Mouse (Mus musculus) limb, embryonic 15.5 days (tissue): ENCODE data around the gene Nhlh1. TPM values are rescaled to one million over a fixed set of nuclear protein-coding genes. Genes with fewer than 3 reads are reported as not detected.

Source experiments
- ATAC-seq: fragments of 200-750 bp; cut with Nextera tagmentation; 2 replicates; pipeline ENCODE4 v1.8.0; 2017; ENCODE audit warnings: low read depth, moderate TSS enrichment; ENCODE audit not compliant: insufficient number of reproducible peaks, low FRiP score, low TSS enrichment
- H3K27ac ChIP-seq: fragments of 300-500 bp; sonication (generic); 2 replicates; pipeline ENCODE4 v1.5.1; 2015; ENCODE audit warnings: moderate library complexity, mild to moderate bottlenecking, inconsistent platforms
- H3K27me3 ChIP-seq: fragments of 300-500 bp; sonication (generic); 2 replicates; pipeline ENCODE4 v1.6.1; 2015; ENCODE audit warnings: inconsistent platforms
- H3K36me3 ChIP-seq: fragments of 300-500 bp; sonication (generic); 2 replicates; pipeline ENCODE4 v1.6.1; 2015; ENCODE audit warnings: inconsistent platforms
- H3K4me1 ChIP-seq: fragments of 300-500 bp; sonication (generic); 2 replicates; pipeline ENCODE4 v1.6.1; 2015; ENCODE audit warnings: inconsistent platforms
- H3K4me2 ChIP-seq: fragments of 300-500 bp; sonication (generic); 2 replicates; pipeline ENCODE4 v1.6.1; 2015; ENCODE audit warnings: mild to moderate bottlenecking, inconsistent platforms
- H3K4me3 ChIP-seq: fragments of 300-500 bp; sonication (generic); 2 replicates; pipeline ENCODE4 v1.5.1; 2015; ENCODE audit warnings: mild to moderate bottlenecking, inconsistent platforms
- H3K9ac ChIP-seq: fragments of 300-500 bp; sonication (generic); 2 replicates; pipeline ENCODE4 v1.6.1; 2015; ENCODE audit warnings: inconsistent platforms
- H3K9me3 ChIP-seq: fragments of 300-500 bp; sonication (generic); 2 replicates; pipeline ENCODE4 v1.6.1; 2016; ENCODE audit warnings: inconsistent platforms
- WGBS: fragments of 180-500 bp; shearing (Covaris S2); methylation state at CpG from one replicate; pipeline ENCODE4 v1.1.7; 2015; 5-methylcytosine and 5-hydroxymethylcytosine counted together
- polyA plus RNA-seq: library from polyadenylated mRNA; unstranded; fragments of >200 nt; fragmentation: Nextera tagmentation; extraction: Ambion mirVana; gene quantifications from 2 replicates; pipeline ENCODE4 v1.2.1, GENCODE M21; 2015

The Nhlh1 gene
- 0.05 TPM in 1 of 2 replicates, not detected in the other for polyA plus RNA-seq

DNA sequence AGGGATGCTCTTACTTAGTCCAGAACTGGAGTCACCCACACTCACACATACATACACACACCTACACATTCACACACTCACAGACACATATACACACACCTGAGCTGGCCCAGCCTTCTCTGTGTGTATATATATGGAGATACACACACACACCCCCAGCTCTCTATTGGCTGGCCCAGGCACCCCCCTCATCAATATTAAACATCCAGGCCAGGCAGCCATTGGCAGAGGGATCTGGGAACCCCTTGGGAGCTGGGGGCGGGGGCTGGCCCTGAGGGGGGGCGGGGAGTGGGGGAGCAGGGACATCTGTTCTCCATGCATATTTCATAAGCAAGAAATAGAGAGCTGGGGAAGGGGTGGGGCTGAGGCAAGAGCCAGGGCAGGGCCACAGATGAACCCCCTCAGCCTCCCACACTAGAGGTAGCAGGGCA lies at the start of gene Nhlh1:
Gene Nhlh1 (minus strand): TSS at position 83 of the 431 bp plus-strand sequence.
- 37% methylated on average over 2 of the region's 2 CpGs for WGBS
- no peak; the same call in 1 of the 2 replicates for ATAC-seq
- no peak within 1 kb of the TSS for H3K4me2 ChIP-seq
- no peak within 1 kb of the TSS for H3K4me3 ChIP-seq
- no peak within 1 kb of the TSS for H3K9ac ChIP-seq
- H3K36me3 ChIP-seq = no peaks in the 10 kb centered on the region
- H3K4me1 ChIP-seq = peaks cover 22% of the 10 kb centered on the region
- peaks cover 39% of the 10 kb centered on the region for H3K27me3 ChIP-seq
- no peak within 1 kb of the TSS for H3K27ac ChIP-seq
- H3K9me3 ChIP-seq = no peaks in the 10 kb centered on the region

DNA sequence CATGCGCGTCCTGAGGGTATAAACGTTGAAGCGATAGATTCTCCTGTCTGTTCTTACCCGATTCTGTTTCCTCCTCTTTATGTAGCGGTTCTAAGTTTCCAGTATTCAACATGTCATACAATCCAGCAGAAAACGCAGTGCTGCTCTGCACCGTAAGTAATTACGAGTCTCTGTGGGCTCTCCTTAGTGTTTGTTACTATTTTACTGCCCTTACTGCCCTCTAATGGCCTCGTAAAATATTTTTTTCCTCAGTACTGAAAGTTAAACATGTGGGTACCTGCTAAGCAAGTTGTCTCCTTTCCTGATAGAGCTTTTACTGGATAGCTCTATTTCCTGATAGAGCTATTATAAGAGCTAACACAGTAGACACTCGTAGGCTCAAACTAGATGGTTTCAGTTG lies 47.7 kb upstream of the Nhlh1 start:
- no peaks in the 10 kb centered on the region for H3K27me3 ChIP-seq
- no peak for ATAC-seq
- no peaks in the 10 kb centered on the region for H3K9me3 ChIP-seq
- no peak overlapping the region for H3K4me2 ChIP-seq
- H3K27ac ChIP-seq = no peak overlapping the region
- no peaks in the 10 kb centered on the region for H3K4me1 ChIP-seq
- no peak overlapping the region for H3K4me3 ChIP-seq
- H3K36me3 ChIP-seq = peaks cover 92% of the 10 kb centered on the region
- WGBS = 40% methylated on average over 11 of the region's 11 CpGs
- H3K9ac ChIP-seq = no peak overlapping the region

DNA sequence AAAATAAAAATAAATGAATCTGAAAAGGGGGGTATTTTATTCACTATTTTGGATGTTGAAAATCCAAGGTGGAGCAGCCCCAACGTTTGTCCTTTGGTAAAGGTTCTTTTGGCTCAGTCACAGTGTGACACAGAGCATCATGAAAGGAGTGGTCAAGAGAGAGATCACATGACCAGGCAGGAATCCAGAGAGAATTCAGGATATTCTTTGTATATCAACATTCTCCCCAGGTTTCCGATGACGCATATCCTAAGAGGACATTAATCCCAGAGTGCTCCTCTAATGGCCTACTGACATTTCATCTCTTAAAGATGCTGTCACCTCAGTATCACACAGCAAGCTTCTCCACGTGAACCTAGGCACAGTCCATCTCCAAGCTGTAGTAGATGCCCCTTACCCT lies 46.2 kb upstream of the Nhlh1 start:
- H3K9ac ChIP-seq = no peak overlapping the region
- no peaks in the 10 kb centered on the region for H3K27me3 ChIP-seq
- 89% methylated on average over 4 of the region's 4 CpGs for WGBS
- no peak overlapping the region for H3K4me2 ChIP-seq
- no peak for ATAC-seq
- H3K4me1 ChIP-seq = no peaks in the 10 kb centered on the region
- no peak overlapping the region for H3K4me3 ChIP-seq
- no peak overlapping the region for H3K27ac ChIP-seq
- peaks cover 86% of the 10 kb centered on the region for H3K36me3 ChIP-seq
- no peaks in the 10 kb centered on the region for H3K9me3 ChIP-seq

DNA sequence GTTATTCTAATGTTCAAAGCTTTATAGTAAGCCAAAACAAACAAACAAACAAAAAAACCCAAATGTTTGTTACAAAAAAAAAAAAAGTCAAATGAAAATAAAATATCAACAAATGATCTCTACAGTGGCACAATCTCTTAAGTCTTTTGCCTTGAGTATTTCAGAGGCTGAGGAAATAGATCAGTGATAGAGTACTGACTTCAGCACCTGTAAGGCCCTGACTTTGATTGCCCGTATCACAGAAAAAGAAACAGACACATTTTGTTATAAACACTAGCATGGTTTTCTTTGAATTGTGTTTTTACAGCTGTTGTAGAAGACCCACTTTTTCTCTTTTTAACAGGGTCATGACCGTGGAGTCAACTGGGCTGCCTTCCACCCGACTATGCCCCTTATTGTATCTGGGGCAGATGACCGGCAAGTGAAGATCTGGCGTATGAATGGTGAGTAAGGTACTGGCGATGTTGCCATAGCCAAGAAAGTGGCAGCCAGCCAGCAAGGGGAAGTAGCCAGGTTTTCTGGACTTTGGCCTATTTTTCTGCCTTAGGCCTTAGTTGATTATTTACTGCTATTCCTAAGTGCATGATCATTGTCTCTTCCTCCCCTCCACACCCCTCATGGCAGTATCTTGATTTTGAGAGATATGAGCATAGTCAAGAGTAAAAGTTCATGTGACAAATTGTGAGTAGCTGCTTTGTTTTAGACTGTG lies 42.1 kb upstream of the Nhlh1 start:
- WGBS = 87% methylated on average over 6 of the region's 6 CpGs
- no peak overlapping the region for H3K4me3 ChIP-seq
- no peak for ATAC-seq
- H3K27ac ChIP-seq = no peak overlapping the region
- H3K27me3 ChIP-seq = no peaks in the 10 kb centered on the region
- H3K9ac ChIP-seq = no peak overlapping the region
- no peaks in the 10 kb centered on the region for H3K9me3 ChIP-seq
- H3K36me3 ChIP-seq = peaks cover 79% of the 10 kb centered on the region
- no peak overlapping the region for H3K4me2 ChIP-seq
- H3K4me1 ChIP-seq = no peaks in the 10 kb centered on the region

DNA sequence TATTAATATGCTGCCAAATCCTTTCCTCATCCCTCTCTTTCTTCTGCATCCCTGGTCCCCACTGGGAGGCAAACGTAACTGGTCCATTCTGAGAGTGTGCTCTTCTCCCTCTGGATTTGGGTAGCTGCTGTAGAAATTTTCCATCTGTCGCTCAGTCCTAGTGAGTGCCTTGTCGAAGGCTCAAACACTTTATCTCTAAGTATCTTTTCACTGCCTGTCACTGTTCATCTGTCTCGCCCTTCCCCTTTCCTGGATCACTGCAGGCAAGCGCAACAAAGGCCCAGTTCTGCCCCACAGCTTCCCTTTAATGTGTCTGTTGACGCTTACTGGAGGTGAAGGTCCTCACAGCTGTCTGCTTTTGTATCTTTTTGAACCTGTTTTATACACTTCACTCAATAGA lies 37.8 kb upstream of the Nhlh1 start:
- H3K4me1 ChIP-seq = no peaks in the 10 kb centered on the region
- no peak for ATAC-seq
- WGBS = 76% methylated on average over 6 of the region's 6 CpGs
- H3K27ac ChIP-seq = no peak overlapping the region
- no peak overlapping the region for H3K4me3 ChIP-seq
- H3K4me2 ChIP-seq = no peak overlapping the region
- H3K27me3 ChIP-seq = no peaks in the 10 kb centered on the region
- H3K9ac ChIP-seq = no peak overlapping the region
- peaks cover 78% of the 10 kb centered on the region for H3K36me3 ChIP-seq
- no peaks in the 10 kb centered on the region for H3K9me3 ChIP-seq

DNA sequence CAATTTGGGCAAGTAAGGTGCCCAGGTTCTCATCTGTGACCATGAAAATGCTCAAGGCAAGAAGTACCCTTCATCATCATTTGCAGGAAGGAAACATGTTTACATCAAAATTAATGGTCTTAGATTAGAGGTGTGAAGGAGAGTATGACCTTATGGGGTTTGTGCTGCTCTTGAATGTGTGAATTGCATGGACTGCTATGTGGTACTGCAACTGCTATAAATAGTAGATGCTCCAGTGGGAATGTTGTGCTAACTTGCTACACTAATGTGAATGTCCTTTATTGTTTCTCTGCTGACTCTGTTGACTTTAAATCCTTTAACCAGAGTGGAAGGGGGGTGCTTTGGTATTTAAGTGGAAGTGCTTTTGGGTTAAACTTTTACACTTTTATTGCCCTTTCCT lies 36.9 kb upstream of the Nhlh1 start:
- no peaks in the 10 kb centered on the region for H3K4me1 ChIP-seq
- H3K9me3 ChIP-seq = no peaks in the 10 kb centered on the region
- no peak overlapping the region for H3K4me3 ChIP-seq
- no peaks in the 10 kb centered on the region for H3K27me3 ChIP-seq
- no peak overlapping the region for H3K27ac ChIP-seq
- peaks cover 82% of the 10 kb centered on the region for H3K36me3 ChIP-seq
- H3K9ac ChIP-seq = no peak overlapping the region
- ATAC-seq = no peak
- H3K4me2 ChIP-seq = no peak overlapping the region

DNA sequence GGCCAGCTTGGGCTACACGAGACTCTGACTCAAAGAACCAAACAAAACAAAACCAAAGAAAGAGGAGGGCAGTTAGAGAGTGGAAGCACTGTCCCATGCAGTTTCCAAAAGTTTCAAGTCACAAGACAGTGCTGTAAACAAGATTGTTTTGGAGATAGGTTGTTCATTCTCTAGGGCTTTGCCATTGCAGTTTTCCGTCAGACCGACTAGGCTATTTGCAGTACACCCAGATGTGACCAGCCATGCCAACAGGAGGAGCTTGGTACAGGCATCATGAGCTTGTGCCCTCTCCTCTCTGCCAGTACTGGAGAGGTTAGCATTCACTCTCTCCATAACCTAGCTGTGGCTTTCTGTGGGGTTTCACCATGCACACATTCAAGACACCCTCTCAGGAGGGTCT lies 36.1 kb upstream of the Nhlh1 start:
- no peak overlapping the region for H3K4me2 ChIP-seq
- no peak for ATAC-seq
- H3K27ac ChIP-seq = no peak overlapping the region
- no peak overlapping the region for H3K9ac ChIP-seq
- no peaks in the 10 kb centered on the region for H3K9me3 ChIP-seq
- no peaks in the 10 kb centered on the region for H3K4me1 ChIP-seq
- no peaks in the 10 kb centered on the region for H3K27me3 ChIP-seq
- 81% methylated on average over 3 of the region's 3 CpGs for WGBS
- H3K4me3 ChIP-seq = no peak overlapping the region
- peaks cover 86% of the 10 kb centered on the region for H3K36me3 ChIP-seq

DNA sequence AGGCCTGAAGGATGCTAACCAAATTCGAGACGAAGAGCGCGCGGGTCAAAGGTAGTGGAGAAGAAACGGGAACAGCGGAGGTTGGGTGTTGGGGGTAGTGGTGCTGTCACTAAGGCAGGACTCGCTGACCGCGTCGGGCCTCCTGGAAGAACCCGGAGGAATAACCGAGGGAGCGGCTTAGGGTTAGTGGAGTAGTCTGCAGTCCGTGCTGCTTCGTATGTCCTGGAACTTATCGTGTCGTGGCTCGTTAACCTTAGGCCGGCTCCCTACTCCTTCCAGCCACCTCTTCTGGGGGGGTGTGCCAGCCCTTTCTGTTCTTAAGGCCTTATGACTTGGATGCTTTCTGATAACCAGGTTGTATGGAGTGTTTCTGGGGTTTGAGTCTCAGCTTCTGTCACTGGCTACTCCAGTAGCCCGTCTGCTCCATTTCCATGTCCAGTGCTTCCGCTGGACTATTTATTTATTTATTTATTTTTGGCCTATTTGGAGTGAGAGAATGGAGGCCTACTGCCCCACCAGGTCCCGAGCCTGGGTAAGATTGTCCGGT lies 25.6 kb upstream of the Nhlh1 start:
- Histone ChIP-seq H3K4me3 (peak overlapping the region; percentile 85), H3K4me2 (peak overlapping the region; percentile 46), H3K27ac (peak overlapping the region; percentile 83), H3K9me3 (no peaks in the 10 kb centered on the region), H3K4me1 (peaks cover 18% of the 10 kb centered on the region), H3K9ac (peak overlapping the region; percentile 77), H3K27me3 (no peaks in the 10 kb centered on the region), H3K36me3 (peaks cover 21% of the 10 kb centered on the region)
- WGBS = 1% methylated on average over 24 of the region's 24 CpGs
- ATAC-seq = peak; percentile 53; the same call in 1 of the 2 replicates

DNA sequence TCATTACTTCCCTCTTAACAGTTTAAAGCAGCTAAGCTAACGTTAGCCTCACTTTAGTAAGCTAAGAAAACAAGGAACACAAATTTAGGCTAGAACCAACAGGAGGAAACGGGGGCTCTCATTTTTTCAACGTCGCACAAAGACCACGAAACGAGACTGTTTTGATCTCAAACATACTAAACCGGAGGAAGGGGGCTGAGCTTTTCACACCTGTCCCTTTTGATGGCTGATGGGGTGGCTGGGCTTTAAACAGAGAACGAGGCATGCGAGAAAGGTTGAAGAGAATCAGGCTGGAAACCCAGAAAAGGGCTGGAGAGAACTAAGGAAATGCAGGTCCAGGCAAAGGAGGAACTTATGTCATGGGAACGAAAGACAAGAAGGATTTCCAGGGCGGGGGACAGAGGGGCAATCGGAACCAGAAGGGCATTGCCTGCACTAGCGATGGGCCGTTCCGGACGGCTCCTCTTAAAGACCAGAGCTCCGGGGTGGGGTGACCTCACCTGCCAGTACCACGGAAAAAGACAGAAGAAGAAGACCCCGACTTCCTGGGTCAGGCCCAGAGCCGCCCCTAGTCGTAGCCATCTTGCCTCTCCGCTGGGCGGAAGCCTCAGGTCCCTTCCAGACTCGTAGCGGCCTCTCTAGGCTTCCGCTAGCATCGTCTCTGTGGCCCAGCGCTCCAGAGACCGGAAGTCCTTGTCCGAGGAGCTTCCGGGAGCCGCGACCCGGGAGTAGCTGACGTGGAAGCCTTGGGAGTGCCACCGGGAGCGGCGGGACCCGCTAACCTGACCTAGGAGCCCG lies 24.9 kb upstream of the Nhlh1 start, which contains the start of the genes Copa and Ncstn:
Gene Copa (plus strand): TSS at position 429 of the 798 bp plus-strand sequence.
Gene Ncstn (minus strand): TSS at position 695 of the 798 bp plus-strand sequence.
- peak within 1 kb of the TSS; percentile 77 for H3K9ac ChIP-seq
- peak within 1 kb of the TSS; percentile 49 for H3K4me2 ChIP-seq
- H3K27ac ChIP-seq = peak within 1 kb of the TSS; percentile 83
- under 1% methylated on average over 40 of the region's 40 CpGs for WGBS
- peaks cover 26% of the 10 kb centered on the region for H3K36me3 ChIP-seq
- H3K4me3 ChIP-seq = peak within 1 kb of the TSS; percentile 85
- peaks cover 18% of the 10 kb centered on the region for H3K4me1 ChIP-seq
- no peaks in the 10 kb centered on the region for H3K9me3 ChIP-seq
- no peaks in the 10 kb centered on the region for H3K27me3 ChIP-seq
- ATAC-seq = peak; percentile 97

DNA sequence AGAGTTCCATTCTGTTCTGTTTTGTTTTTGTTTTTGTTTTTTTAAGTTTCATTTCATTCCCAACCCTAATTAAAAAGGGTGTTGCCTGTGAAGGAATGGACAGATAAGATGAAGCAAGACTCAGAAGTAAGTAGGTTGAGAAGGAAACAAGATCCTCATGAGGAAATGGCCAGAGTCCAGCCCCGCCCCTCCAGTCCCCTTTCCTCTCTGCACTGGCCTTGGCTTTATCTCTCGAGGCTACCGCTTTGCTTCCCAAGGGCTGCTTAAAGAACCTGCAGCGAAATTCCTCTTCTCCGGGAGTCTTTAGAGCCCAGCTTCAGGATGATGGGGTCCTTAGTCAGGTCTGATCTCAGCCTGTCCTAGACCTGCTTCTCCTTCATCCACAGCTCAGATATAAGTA lies 20.6 kb upstream of the Nhlh1 start:
- H3K4me1 ChIP-seq = peaks cover 6% of the 10 kb centered on the region
- no peaks in the 10 kb centered on the region for H3K27me3 ChIP-seq
- H3K4me2 ChIP-seq = no peak overlapping the region
- H3K36me3 ChIP-seq = peaks cover 59% of the 10 kb centered on the region
- H3K9ac ChIP-seq = no peak overlapping the region
- ATAC-seq = no peak
- no peaks in the 10 kb centered on the region for H3K9me3 ChIP-seq
- H3K4me3 ChIP-seq = no peak overlapping the region
- H3K27ac ChIP-seq = no peak overlapping the region
- WGBS = 79% methylated on average over 5 of the region's 5 CpGs

DNA sequence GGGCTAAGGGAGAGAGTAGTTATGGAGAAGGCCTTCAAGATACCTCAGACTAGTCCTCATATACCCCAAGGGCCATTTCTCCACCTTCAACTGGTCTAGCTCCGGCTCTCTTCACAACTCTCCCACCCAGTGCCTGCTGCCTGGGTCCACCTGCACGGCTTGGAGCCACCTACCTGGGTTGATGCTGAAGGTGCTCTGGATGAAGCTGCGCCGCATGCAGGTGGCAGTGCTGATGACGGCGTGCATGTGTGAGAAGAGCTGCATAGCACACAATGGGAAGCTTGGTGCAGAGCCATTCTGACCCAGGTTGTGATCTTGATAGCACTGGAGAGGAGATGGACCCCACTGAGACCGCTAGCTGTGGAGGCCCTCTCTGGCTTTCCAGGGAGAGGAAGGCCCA lies 15.2 kb upstream of the Nhlh1 start:
- H3K9ac ChIP-seq = no peak overlapping the region
- no peaks in the 10 kb centered on the region for H3K9me3 ChIP-seq
- no peaks in the 10 kb centered on the region for H3K27me3 ChIP-seq
- H3K4me3 ChIP-seq = no peak overlapping the region
- no peak for ATAC-seq
- 92% methylated on average over 7 of the region's 7 CpGs for WGBS
- no peaks in the 10 kb centered on the region for H3K4me1 ChIP-seq
- no peak overlapping the region for H3K4me2 ChIP-seq
- H3K27ac ChIP-seq = no peak overlapping the region
- peaks cover 88% of the 10 kb centered on the region for H3K36me3 ChIP-seq

DNA sequence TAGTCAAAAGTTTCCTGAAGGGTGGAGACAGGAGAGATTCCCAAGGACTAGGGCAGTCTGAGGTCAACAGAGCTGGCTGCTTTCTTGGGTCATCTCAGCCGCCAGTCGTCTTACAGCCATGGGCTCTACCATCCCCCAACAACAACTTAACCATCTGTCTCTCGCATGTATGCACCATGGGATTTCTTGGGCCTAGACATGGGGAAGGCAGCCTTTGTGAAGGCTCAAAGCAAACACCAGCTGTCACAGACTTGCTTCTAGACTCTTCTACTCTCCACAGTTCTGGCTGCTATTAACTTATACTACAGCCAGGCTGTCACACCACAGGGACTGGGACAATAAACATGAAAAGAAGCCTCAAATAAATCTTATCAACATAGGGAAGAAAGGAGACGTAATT lies 14.2 kb upstream of the Nhlh1 start:
- no peak for ATAC-seq
- H3K27ac ChIP-seq = no peak overlapping the region
- no peak overlapping the region for H3K4me2 ChIP-seq
- H3K36me3 ChIP-seq = peaks cover 97% of the 10 kb centered on the region
- no peaks in the 10 kb centered on the region for H3K27me3 ChIP-seq
- H3K9me3 ChIP-seq = no peaks in the 10 kb centered on the region
- no peak overlapping the region for H3K9ac ChIP-seq
- no peaks in the 10 kb centered on the region for H3K4me1 ChIP-seq
- 78% methylated on average over 4 of the region's 4 CpGs for WGBS
- no peak overlapping the region for H3K4me3 ChIP-seq
